In the genomic region with DNA sequence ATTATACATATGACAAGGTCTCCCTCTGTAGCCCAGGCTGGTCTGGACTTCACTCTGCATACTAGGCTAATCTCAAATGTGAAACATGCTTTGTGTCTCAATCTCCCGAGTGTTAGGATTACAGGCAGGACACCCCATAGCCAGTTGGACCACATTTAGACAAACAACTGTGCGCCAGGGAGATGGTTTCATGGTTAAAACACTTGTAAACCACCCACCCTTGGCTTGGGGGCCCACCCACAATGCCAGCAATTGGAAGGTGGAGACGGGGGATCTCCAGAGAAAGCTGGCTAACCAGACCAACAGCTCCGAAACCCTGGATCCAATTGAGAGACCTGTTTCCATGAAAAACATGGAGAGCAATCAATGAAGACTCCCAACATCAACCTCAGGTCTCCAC, we compare ENCODE assay signal across 18 mouse cellular contexts. TPM values are rescaled to one million over a fixed set of nuclear protein-coding genes. Genes with fewer than 3 reads are reported as not detected.
"Had no signal": no experiment of that assay in that cellular context is flagged by ENCODE, and none has a peak within 500 bp of the region (broad histone marks: within the 10 kb centered on the region; RNA-seq: fewer than 3 reads in every experiment).

No protein-coding gene starts in this region.

- H3K36me3 ChIP-seq: neural tube, embryonic 12.5 days; neural tube, embryonic 13.5 days; neural tube, embryonic 15.5 days; stomach, embryonic 15.5 days had no signal

- H3K4me3 ChIP-seq: neural tube, embryonic 12.5 days; neural tube, embryonic 13.5 days; neural tube, embryonic 15.5 days; stomach, embryonic 15.5 days had no signal

- H3K4me2 ChIP-seq: neural tube, embryonic 12.5 days; neural tube, embryonic 13.5 days; neural tube, embryonic 15.5 days; stomach, embryonic 15.5 days had no signal

- H3K9ac ChIP-seq: neural tube, embryonic 12.5 days; neural tube, embryonic 13.5 days; neural tube, embryonic 15.5 days; stomach, embryonic 15.5 days had no signal

- H3K27ac ChIP-seq: neural tube, embryonic 12.5 days; neural tube, embryonic 13.5 days; neural tube, embryonic 15.5 days; stomach, embryonic 15.5 days had no signal

- DNase-seq: retina, postnatal 1 day; right cerebral cortex, adult 18-20 months; right cerebral cortex, postnatal 14 days; right cerebral cortex, postnatal 25 days; right cerebral cortex, postnatal 4 days; spleen, adult 18-20 months; thymus, adult 18-20 months; thymus, adult 2 months; thymus, postnatal 14 days; thymus, postnatal 25 days; thymus, postnatal 36 days; thymus, postnatal 4 days had no signal

- H3K9me3 ChIP-seq: neural tube, embryonic 12.5 days; neural tube, embryonic 13.5 days; neural tube, embryonic 15.5 days; stomach, embryonic 15.5 days had no signal

RNA-seq across cellular contexts. Expression of gene Ttc9, which starts 3.0 kb away (rescaled TPM):
- total RNA-seq: neutrophil, adult 5-6 weeks had no signal

RNA-seq across cellular contexts. Expression of gene Adam21, which starts 59.8 kb away (rescaled TPM):
- polyA plus RNA-seq: spleen, adult 2 months had no signal
